Mouse (Mus musculus): ENCODE measurements around the gene Ifit2. TPM values are rescaled to one million over a fixed set of nuclear protein-coding genes. Genes with fewer than 3 reads are reported as not detected.
"Not testable (repeated sequence)": the region's sequence is repeated elsewhere in the genome, so short reads cannot be mapped to it uniquely, and the experiment has no call there.

The Ifit2 gene
- total RNA-seq, 2 experiments from 2014 or later, result 7.1 to 13.4 TPM

DNA sequence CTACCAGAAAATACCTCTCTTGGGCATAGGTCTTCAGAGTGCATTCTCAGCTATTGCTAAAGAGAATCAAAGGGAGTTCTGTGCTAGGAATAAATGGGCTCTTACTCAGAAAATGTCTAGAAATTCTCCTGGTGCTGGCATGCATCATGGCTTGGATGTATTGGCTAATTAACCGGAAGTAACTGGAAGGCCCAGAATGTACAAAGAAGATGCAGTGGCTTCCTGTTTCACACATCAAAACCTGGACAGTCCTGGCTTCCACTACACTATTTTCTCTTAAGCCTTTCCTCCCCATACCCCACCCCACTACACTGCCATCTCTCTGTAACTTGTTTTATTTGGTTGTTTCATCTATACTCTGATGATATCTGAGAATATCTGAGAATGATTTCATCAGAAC is 11.1 kb upstream of the Ifit2 start:
- ATAC-seq (replicated peaks; ENCODE audit: low FRiP score, low TSS enrichment, poor library complexity, severe bottlenecking), result no peak

- ATAC-seq (replicated peaks; ENCODE audit: low FRiP score, low TSS enrichment, poor library complexity, severe bottlenecking), result no peak
Observed at GRCm38 (mm10) chr19:34546211-34546610, 4.3 kb upstream of the Ifit2 start.

GRCm38 (mm10) chr19:34547976-34548375 is 2.5 kb upstream of the Ifit2 start:
- peak; percentile 64 for ATAC-seq (replicated peaks; ENCODE audit: low FRiP score, low TSS enrichment, poor library complexity, severe bottlenecking)

DNA sequence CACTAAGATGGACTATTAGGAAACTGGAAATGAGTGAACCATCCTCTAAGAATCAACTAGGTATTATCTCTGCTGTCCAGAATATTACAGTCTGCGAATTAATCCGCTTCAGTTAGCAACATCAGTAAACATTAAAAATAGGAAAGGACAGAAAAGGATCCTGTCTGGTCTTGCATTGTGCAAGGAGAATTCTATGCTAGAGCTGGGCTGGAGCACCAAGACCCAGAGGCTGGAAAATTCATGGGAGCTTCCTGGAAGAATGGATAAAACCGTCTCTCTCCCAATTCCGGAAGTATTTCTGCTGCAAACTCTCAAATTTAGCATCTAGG is 325 bp upstream of the Ifit2 start:
- peak; percentile 10; the same call in 1 of the 2 replicates for ATAC-seq (replicated peaks; ENCODE audit: low FRiP score, low TSS enrichment, poor library complexity, severe bottlenecking)

DNA sequence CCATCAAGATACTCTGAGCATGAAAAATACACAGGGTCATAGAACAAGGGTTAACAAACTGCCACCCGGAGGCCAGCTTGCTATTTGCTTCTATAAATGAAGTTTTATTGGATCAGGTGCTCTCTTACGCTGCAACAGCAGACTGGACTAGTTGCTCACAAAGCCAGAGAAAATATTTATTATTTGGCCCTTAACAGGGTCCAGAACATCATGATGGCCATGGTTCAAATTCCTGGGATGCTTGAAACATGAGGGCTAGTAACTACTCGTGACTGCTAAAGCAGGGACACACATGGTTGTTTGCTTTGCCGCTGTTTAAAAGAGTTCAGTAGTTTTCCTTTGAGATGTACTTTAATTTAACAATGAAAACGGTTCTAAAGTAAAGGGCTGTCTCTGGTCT is 1.5 kb downstream of the Ifit2 start:
- no peak for ATAC-seq (replicated peaks; ENCODE audit: low FRiP score, low TSS enrichment, poor library complexity, severe bottlenecking)

- ATAC-seq (replicated peaks; ENCODE audit: low FRiP score, low TSS enrichment, poor library complexity, severe bottlenecking), result no peak
Observed at GRCm38 (mm10) chr19:34553021-34553420, 2.5 kb downstream of the Ifit2 start.

GRCm38 (mm10) chr19:34553522-34553921 is 3.0 kb downstream of the Ifit2 start:
- ATAC-seq (replicated peaks; ENCODE audit: low FRiP score, low TSS enrichment, poor library complexity, severe bottlenecking), result no peak

GRCm38 (mm10) chr19:34554061-34554460 is 3.6 kb downstream of the Ifit2 start:
- no peak for ATAC-seq (replicated peaks; ENCODE audit: low FRiP score, low TSS enrichment, poor library complexity, severe bottlenecking)

DNA sequence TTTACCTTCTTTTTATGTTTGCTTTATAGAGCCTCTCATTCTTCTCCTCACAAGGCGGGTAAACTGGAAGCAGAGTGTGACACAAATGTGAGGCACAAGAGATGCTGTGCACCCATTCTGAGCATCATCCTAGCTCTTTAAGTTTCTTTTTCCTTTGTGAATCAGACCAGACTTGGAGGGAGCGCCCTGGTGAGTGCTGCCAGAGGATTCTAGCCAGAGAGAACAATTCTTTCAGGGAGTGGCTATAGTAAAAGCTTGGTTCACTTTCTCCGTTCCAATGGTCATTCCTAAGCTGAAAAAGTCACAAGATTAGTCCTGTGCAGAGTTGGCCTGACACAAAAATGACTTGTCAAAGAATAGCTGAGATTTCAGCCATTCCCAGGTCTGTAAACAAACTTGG is 6.1 kb downstream of the Ifit2 start:
- no peak for ATAC-seq (replicated peaks; ENCODE audit: low FRiP score, low TSS enrichment, poor library complexity, severe bottlenecking)

GRCm38 (mm10) chr19:34562556-34562955 is 12.1 kb downstream of the Ifit2 start:
- 0 out of 2 replicates have a peak, but pooled peaks have one; percentile 37 for ATAC-seq (replicated peaks; ENCODE audit: low FRiP score, low TSS enrichment, poor library complexity, severe bottlenecking)

DNA sequence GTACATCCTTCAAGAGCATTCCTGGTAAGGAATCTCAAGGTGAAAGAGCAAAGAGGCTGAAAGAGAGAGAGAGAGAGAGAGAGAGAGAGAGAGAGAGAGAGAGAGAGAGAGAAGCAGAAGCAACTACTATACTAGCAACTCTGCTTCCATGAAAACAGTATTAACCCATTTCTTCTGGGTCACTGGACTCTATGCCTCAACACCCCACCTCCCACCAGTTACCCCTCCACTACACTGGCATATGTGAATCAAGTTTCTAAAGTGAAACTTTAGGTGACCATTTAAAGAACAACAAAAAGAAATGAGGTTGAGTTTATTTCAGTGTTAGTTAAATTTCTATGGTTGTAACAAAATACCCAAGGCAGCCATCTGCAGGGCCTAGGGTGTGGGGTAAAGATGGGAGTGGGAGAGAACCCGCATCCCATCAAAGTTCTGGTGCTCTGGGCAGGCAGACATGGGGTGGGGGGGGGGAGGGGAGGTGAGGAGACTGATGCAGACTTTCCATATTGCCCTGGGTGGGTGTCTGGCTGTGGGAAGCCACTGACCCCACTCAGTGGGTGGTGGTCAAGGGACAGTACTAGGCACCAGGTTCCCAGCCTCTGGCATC is 15.8 kb downstream of the Ifit2 start:
- no peak for ATAC-seq (replicated peaks; ENCODE audit: low FRiP score, low TSS enrichment, poor library complexity, severe bottlenecking)

DNA sequence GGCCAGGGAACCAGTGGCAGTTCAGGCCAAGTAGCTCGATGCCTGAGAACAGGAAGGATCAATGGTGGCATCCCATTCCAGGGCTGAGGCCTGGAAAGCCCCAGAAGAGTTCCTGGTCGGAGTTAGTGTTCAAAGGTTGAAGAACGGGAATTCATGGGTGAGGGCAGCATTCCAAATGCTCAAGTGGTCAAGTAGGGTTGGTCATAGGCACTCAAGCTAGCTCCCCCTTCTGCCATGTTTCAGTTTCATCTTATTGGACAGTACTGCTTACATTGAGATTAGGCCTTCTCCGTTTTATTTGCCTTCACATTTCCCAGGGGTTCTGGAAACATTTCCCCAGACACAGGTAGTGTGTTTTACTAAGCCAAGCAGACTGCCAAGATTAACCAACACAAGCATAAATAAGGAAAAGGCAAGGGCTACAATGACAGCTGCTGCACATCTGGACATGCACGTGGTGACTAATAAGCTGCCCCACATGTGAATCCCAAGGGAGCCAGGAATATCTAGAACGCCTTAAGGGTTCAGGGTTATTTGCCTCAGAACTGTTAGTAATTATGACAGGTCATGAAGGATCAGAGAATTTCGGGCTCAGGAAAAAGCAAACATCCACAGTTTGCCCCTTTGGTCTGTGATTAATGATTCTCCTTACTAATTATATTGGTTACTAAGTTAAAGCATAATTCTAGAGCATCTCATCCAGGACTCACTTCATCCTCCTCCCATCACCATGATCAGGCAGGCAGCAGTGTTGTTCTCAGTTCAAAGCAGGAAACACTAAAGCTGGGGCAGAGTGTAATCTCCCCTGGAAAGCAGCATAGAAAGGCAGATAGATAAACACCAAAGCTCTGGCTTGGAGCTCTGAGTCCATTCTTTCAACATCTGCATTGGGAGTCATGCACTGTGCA is 18.7 kb downstream of the Ifit2 start:
- ATAC-seq (replicated peaks; ENCODE audit: low FRiP score, low TSS enrichment, poor library complexity, severe bottlenecking), result no peak

DNA sequence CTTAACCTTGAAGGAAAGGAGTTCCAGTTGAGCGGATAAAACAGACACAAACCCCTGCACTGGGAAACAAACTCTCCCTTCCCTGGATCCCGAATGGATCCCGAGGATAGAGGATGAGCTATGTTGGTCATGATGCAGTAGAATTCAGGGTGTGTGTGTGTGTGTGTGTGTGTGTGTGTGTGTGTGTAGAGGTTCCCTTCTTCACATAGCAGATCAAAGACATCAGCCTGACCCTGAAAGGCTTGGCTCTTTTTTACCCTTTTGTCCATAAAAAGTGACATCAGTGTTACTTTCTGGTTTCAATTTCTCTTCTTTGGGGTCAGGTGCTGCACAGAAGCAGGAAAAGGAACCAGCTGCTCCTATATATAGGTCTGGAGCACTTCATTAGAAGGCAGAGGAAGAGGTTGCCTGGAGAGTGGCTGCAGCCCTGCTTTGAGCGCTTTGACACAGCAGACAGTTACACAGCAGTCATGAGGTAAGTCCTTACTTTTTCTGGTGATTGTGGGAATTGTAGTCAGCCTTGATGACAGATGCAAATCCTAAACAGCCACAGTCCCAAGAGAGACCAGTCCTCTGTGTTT is 19.5 kb downstream of the Ifit2 start:
- no peak for ATAC-seq (replicated peaks; ENCODE audit: low FRiP score, low TSS enrichment, poor library complexity, severe bottlenecking)

DNA sequence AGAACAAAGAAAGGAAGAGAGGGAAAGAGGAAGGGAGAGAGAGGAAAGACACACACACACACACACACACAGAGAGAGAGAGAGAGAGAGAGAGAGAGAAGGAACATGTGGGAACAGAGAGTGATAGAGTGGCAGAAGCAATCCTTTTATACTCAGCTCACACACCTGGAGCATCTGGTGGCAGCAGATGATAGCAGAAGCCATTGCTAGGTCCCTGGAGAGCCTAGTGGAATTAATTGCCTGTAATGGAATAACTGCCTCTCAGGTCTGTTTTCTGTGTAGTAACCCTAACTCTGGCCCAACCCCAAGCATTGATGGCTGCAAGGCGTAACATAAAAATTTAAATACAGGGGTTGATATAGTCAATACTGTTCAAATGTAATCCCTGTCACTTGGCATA is 20.6 kb downstream of the Ifit2 start:
- no peak for ATAC-seq (replicated peaks; ENCODE audit: low FRiP score, low TSS enrichment, poor library complexity, severe bottlenecking)

DNA sequence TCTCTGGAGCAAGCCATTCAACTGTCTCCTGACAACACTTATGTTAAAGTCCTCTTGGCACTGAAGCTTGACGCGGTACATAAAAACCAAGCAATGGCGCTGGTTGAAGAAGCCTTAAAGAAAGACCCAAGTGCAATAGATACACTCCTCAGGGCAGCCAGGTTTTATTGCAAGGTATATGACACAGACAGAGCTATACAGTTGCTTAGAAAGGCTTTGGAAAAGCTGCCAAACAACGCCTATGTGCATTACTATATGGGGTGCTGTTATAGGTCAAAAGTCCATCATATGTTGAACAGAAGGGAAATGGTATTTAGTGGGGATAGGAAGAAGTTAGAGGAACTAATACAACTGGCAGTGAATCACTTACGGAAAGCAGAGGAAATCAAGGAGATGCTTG is 23.2 kb downstream of the Ifit2 start:
- ATAC-seq (replicated peaks; ENCODE audit: low FRiP score, low TSS enrichment, poor library complexity, severe bottlenecking), result no peak

DNA sequence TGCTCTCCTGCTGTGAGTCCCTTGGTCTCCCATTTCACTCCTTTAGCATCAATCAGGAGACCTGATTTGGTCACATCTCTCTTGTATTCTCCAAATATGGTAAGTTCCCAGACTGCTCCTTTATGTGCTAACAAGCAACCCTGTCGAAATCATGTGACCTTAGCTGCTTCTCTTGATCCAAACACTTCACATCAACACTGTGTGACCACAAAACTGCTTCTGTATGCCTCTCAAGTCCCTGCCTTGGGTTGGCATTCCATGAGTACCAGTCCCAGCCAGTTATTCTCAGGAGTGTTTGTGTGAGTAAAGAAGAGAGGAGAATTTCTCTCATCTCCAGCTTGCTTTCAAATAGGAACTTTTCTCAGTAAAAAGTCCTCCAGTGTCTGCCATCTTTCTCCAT is 26.6 kb downstream of the Ifit2 start:
- no peak for ATAC-seq (replicated peaks; ENCODE audit: low FRiP score, low TSS enrichment, poor library complexity, severe bottlenecking)

DNA sequence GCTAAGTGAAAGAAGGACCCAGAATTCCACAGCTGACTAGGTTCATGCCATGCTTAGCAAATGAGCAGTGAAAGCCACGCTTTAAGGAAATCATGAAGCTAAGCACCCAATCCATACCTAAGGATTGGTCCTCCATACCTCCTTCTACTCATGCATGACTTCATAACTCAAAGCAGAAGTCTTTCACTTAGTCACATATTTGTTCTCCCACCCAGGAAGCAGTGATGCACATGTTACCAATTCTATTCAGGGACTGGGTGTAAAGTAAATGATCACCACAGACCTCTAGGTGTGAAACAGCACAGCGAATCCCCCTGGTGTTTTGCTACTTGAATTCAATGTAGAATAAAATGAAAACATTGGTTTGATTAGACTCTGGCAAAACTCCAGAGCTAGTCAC is 32.2 kb downstream of the Ifit2 start:
- ATAC-seq (replicated peaks; ENCODE audit: low FRiP score, low TSS enrichment, poor library complexity, severe bottlenecking), result not testable (repeated sequence)

GRCm38 (mm10) chr19:34583126-34583766 is 32.8 kb downstream of the Ifit2 start, which contains the start of gene Ifit3:
Gene Ifit3 (plus strand): TSS chr19:34583531.
- ATAC-seq (replicated peaks; ENCODE audit: low FRiP score, low TSS enrichment, poor library complexity, severe bottlenecking), result not testable (repeated sequence)

DNA sequence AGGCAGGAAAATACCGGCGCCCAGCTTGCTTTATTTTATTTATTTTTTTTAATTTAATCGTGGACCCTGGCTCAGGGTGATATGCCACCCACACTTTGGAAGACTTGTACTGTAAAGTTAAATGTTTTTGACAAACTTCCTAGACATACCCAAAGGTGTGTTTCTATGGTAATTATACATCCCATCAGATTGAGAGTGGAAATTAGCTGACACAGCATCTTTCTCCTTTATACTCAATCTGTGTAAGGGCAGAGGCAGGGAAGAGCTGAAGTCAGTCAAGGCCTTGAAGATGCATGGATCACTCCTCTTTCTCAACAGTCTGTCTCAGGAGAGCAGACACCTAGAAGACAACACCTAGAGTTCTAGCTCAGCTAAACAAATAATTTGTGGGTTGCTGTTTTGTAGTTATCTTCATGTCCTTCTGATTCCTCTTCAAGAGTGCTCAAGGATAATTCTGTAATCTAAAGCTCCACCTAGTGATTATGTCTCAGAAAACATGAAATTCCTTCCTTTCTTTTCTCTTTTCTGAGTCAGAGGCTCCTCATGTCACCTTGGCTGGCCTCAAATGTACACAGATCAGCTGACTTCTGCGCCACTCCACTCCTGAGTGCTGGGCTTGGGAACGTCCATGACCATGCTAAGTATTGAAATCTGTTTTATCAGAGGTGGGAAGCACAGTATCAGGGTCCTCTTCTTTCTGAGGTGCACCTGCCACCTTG is 35.4 kb downstream of the Ifit2 start:
- ATAC-seq (replicated peaks; ENCODE audit: low FRiP score, low TSS enrichment, poor library complexity, severe bottlenecking), result not testable (repeated sequence)

Measured in megakaryocyte-erythroid progenitor cell, adult 5-6 weeks (primary cell).